Comparison of ENCODE assay signal across 10 mouse cellular contexts in the genomic region with DNA sequence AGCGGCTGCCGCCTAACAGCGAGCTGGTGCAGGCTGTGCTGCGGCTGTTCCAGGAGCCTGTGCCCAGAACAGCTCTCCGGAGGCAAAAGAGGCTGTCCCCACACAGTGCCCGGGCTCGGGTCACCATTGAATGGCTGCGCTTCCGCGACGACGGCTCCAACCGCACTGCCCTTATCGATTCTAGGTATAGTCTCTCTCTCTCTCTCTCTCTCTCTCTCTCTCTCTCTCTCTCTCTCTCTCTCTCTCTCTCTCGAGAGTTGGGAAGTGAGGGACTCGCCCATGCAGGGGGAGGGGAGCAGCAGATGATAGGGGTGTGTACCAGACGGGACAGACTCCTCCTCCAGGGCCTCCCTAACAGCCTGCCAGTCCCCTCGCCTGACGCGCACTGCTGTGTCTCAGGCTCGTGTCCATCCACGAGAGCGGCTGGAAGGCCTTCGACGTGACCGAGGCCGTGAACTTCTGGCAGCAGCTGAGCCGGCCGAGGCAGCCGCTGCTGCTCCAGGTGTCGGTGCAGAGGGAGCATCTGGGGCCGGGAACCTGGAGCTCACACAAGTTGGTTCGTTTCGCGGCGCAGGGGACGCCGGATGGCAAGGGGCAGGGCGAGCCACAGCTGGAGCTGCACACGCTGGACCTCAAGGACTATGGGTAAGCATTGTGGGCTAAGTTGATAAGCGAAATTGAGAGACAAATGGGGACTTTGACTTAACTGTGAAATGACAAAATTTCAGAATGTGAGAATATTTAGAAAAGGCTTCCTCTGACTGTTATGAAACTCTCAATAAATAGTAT. TPM values are rescaled to one million over a fixed set of nuclear protein-coding genes. Genes with fewer than 3 reads are reported as not detected.
A peak's percentile ranks its signal among the peaks of the same experiment; 100 is the strongest.
DNase-seq lines count a peak whose midpoint lies in the region; ATAC-seq lines count a peak whose summit lies in the region.
"Not testable (repeated sequence)": the region's sequence is repeated elsewhere in the genome, so short reads cannot be mapped to it uniquely, and the experiment has no call there.
"Had no signal": no experiment of that assay in that cellular context is flagged by ENCODE, and none has a peak within 500 bp of the region (broad histone marks: within the 10 kb centered on the region; RNA-seq: fewer than 3 reads in every experiment).

No protein-coding gene starts in this region.

- peak; percentile 78 for DNase-seq in ES-CJ7 (ENCODE audit: low read depth, low spot score)
- peak; percentile 45 for DNase-seq in embryo, embryonic 10.5 days (ENCODE audit: low spot score)
- DNase-seq in gastrocnemius, adult 18-20 months (ENCODE audit: low spot score): peak; percentile 51
- peak; percentile 56 for DNase-seq in heart, postnatal 4 days
- peak; percentile 64 for DNase-seq in kidney, postnatal 10 days

- H3K36me3 ChIP-seq in liver, embryonic 15.5 days (replicated peaks); midbrain, embryonic 16.5 days (ENCODE audit: control insufficient read depth, insufficient read depth, low read length); stomach, embryonic 15.5 days: not testable (repeated sequence)

- H3K4me2 ChIP-seq in liver, embryonic 15.5 days: peak overlapping the region; percentile 83
- H3K4me2 ChIP-seq in midbrain, embryonic 16.5 days (ENCODE audit: low read length): peak overlapping the region; percentile 36
- H3K4me2 ChIP-seq in stomach, embryonic 15.5 days: peak overlapping the region; percentile 62

- peaks cover 60% of the 10 kb centered on the region for H3K4me1 ChIP-seq in liver, embryonic 15.5 days (replicated peaks)
- not testable (repeated sequence) for H3K4me1 ChIP-seq in midbrain, embryonic 16.5 days (ENCODE audit: control insufficient read depth, insufficient read depth, low read length)
- peaks cover 12% of the 10 kb centered on the region for H3K4me1 ChIP-seq in stomach, embryonic 15.5 days

- peak overlapping the region; percentile 69 for H3K27ac ChIP-seq in liver, embryonic 15.5 days (replicated peaks)
- H3K27ac ChIP-seq in midbrain, embryonic 16.5 days (ENCODE audit: low read length); stomach, embryonic 15.5 days: not testable (repeated sequence)

- 3% methylated on average over 40 of the region's 41 CpGs for WGBS in liver, embryonic 15.5 days (ENCODE audit: insufficient replicate concordance)
- WGBS in midbrain, embryonic 16.5 days: 4% methylated on average over 34 of the region's 41 CpGs
- 4% methylated on average over 41 of the region's 41 CpGs for WGBS in stomach, embryonic 15.5 days

- not testable (repeated sequence) for H3K9me3 ChIP-seq in liver, embryonic 15.5 days (replicated peaks); midbrain, embryonic 16.5 days (replicated peaks; ENCODE audit: control insufficient read depth, low read length, poor library complexity, severe bottlenecking); stomach, embryonic 15.5 days

- ATAC-seq in liver, embryonic 15.5 days (ENCODE audit: insufficient read depth): peak; percentile 96
- ATAC-seq in midbrain, embryonic 16.5 days: not testable (repeated sequence)
- ATAC-seq in stomach, embryonic 15.5 days (ENCODE audit: insufficient read depth, low FRiP score, low read depth): peak; percentile 93

- peaks cover 37% of the 10 kb centered on the region for H3K27me3 ChIP-seq in liver, embryonic 15.5 days
- H3K27me3 ChIP-seq in midbrain, embryonic 16.5 days (ENCODE audit: control insufficient read depth, insufficient read depth, low read depth, low read length): peaks cover 36% of the 10 kb centered on the region
- peaks cover 21% of the 10 kb centered on the region for H3K27me3 ChIP-seq in stomach, embryonic 15.5 days (replicated peaks)

- H3K4me3 ChIP-seq in liver, embryonic 15.5 days (replicated peaks): peak overlapping the region; percentile 58
- H3K4me3 ChIP-seq in midbrain, embryonic 16.5 days (ENCODE audit: low read depth, low read length): peak overlapping the region; percentile 13
- peak overlapping the region; percentile 32 for H3K4me3 ChIP-seq in stomach, embryonic 15.5 days (replicated peaks)

- H3K9ac ChIP-seq in liver, embryonic 15.5 days: peak overlapping the region; percentile 48
- H3K9ac ChIP-seq in midbrain, embryonic 16.5 days (ENCODE audit: low read depth, low read length); stomach, embryonic 15.5 days: not testable (repeated sequence)

RNA-seq across cellular contexts. Expression of gene Lefty1, which starts 2.0 kb away (rescaled TPM):
- under 1 TPM; 0.23 to 0.26 TPM for total RNA-seq in gastrocnemius, adult 18-20 months (2021)
- under 1 TPM; 0.48 to 0.79 TPM for total RNA-seq in heart, postnatal 4 days (2021)
- polyA plus RNA-seq in liver, embryonic 15.5 days (2015; fragmentation: Nextera tagmentation; extraction: Ambion mirVana): 4.8 and 5.2 TPM in 2 replicates
- 0.26 TPM in 1 of 2 replicates, not detected in the other for polyA plus RNA-seq in midbrain, embryonic 16.5 days (2015; fragmentation: Nextera tagmentation; extraction: Ambion mirVana)
- 3.2 and 3.7 TPM in 2 replicates for polyA plus RNA-seq in stomach, embryonic 15.5 days (2015; fragmentation: Nextera tagmentation; extraction: Ambion mirVana)
- total RNA-seq: CH12.LX had no signal

RNA-seq across cellular contexts. Expression of gene Tmem63a, which starts 5.3 kb away (rescaled TPM):
- 10 to 100 TPM; 14.5 to 15.6 TPM for total RNA-seq in gastrocnemius, adult 18-20 months (2021)
- total RNA-seq in heart, postnatal 4 days (2021): 10 to 100 TPM; 17.7 to 18.0 TPM
- 8.0 and 9.3 TPM in 2 replicates for polyA plus RNA-seq in liver, embryonic 15.5 days (2015; fragmentation: Nextera tagmentation; extraction: Ambion mirVana)
- polyA plus RNA-seq in midbrain, embryonic 16.5 days (2015; fragmentation: Nextera tagmentation; extraction: Ambion mirVana): 1.2 and 1.3 TPM in 2 replicates
- 20.9 and 23.0 TPM in 2 replicates for polyA plus RNA-seq in stomach, embryonic 15.5 days (2015; fragmentation: Nextera tagmentation; extraction: Ambion mirVana)

RNA-seq across cellular contexts. Expression of gene Pycr2, which starts 32.7 kb away (rescaled TPM):
- 10 to 100 TPM in 1 of 2 experiments, 1 to 10 TPM in 1; 9.9 to 10.9 TPM for total RNA-seq in gastrocnemius, adult 18-20 months (2021)
- 10 to 100 TPM; 16.1 to 18.8 TPM for total RNA-seq in heart, postnatal 4 days (2021)
- polyA plus RNA-seq in liver, embryonic 15.5 days (2015; fragmentation: Nextera tagmentation; extraction: Ambion mirVana): 93.6 and 108 TPM in 2 replicates
- 68.3 and 71.7 TPM in 2 replicates for polyA plus RNA-seq in midbrain, embryonic 16.5 days (2015; fragmentation: Nextera tagmentation; extraction: Ambion mirVana)
- 101 and 109 TPM in 2 replicates for polyA plus RNA-seq in stomach, embryonic 15.5 days (2015; fragmentation: Nextera tagmentation; extraction: Ambion mirVana)

RNA-seq across cellular contexts. Expression of gene Lefty2, which starts 43.9 kb away (rescaled TPM):
- not detected for total RNA-seq in gastrocnemius, adult 18-20 months (2021)
- total RNA-seq in heart, postnatal 4 days (2021): not detected
- not detected in 2 replicates for polyA plus RNA-seq in liver, embryonic 15.5 days (2015; fragmentation: Nextera tagmentation; extraction: Ambion mirVana)
- 4.7 and 5.0 TPM in 2 replicates for polyA plus RNA-seq in midbrain, embryonic 16.5 days (2015; fragmentation: Nextera tagmentation; extraction: Ambion mirVana)
- not detected in 2 replicates for polyA plus RNA-seq in stomach, embryonic 15.5 days (2015; fragmentation: Nextera tagmentation; extraction: Ambion mirVana)
- total RNA-seq: CH12.LX; gastrocnemius, postnatal 36 days had no signal
